Mouse (Mus musculus): Measurements from ENCODE around the gene Col8a2.

- no peak for TF ChIP-seq POLR2A (IDR thresholded peaks at IDR 0.05; ENCODE audit: low read depth, low read length)
- no peak for TF ChIP-seq CTCF (conservative IDR thresholded peaks at IDR 0.05 in 1 of 2, IDR thresholded peaks at IDR 0.05 in 1 of 2; ENCODE audit: low read depth in 2 of 2, low read length in 2 of 2)
Observed at GRCm38 (mm10) chr4:126330295-126330694, 43.7 kb downstream of the Col8a2 start.

Measured in CH12.LX (cell line).